Mouse (Mus musculus) left cerebral cortex, adult 8-10 months (tissue): Measurements from ENCODE around the gene Wnk1. TPM values are rescaled to one million over a fixed set of nuclear protein-coding genes. Genes with fewer than 3 reads are reported as not detected.
A peak's percentile ranks its signal among the peaks of the same experiment; 100 is the strongest.

Experiments
- DNase-seq, 2 experiments: peaks; one replicate each; pipeline ENCODE4 v3.0.0; 2022; ENCODE audit warnings: low spot score in 2 of 2
- total RNA-seq, 4 experiments: library from RNA; stranded (reverse); gene quantifications; 2 replicates each; pipeline ENCODE4 v1.2.4; 2022

Wnk1 gene
- total RNA-seq, 4 experiments from 2014 or later: 191 to 267 (median 227) TPM

- DNase-seq: no peak
Measured at GRCm38 (mm10) chr6:120040557-120040857, 2.0 kb upstream of the Wnk1 start.

GRCm38 (mm10) chr6:120039668-120040556, 1.4 kb upstream of the Wnk1 start:
- DNase-seq: peak; percentile 54 to 73

- DNase-seq: no peak
Measured at GRCm38 (mm10) chr6:120039256-120039563, 738 bp upstream of the Wnk1 start.

GRCm38 (mm10) chr6:120037636-120038365, 671 bp downstream of the Wnk1 start:
- DNase-seq: peak; percentile 29 to 44

- DNase-seq: peak; percentile 35 to 37
Measured at GRCm38 (mm10) chr6:120037004-120037635, 1.4 kb downstream of the Wnk1 start.

- DNase-seq: no peak
Measured at GRCm38 (mm10) chr6:120024577-120024976, 13.9 kb downstream of the Wnk1 start.

- no peak for DNase-seq
Measured at GRCm38 (mm10) chr6:120023746-120024145, 14.7 kb downstream of the Wnk1 start.

GRCm38 (mm10) chr6:120022042-120022441, 16.4 kb downstream of the Wnk1 start:
- no peak for DNase-seq

GRCm38 (mm10) chr6:120019697-120020096, 18.8 kb downstream of the Wnk1 start:
- DNase-seq: no peak

- no peak for DNase-seq
Measured at GRCm38 (mm10) chr6:120013125-120013524, 25.3 kb downstream of the Wnk1 start.

- no peak for DNase-seq
Measured at GRCm38 (mm10) chr6:120011440-120011839, 27.0 kb downstream of the Wnk1 start.

GRCm38 (mm10) chr6:120011001-120011400, 27.5 kb downstream of the Wnk1 start:
- no peak for DNase-seq

- DNase-seq: no peak
Measured at GRCm38 (mm10) chr6:120010535-120010934, 27.9 kb downstream of the Wnk1 start.

- DNase-seq: no peak
Measured at GRCm38 (mm10) chr6:120001718-120002117, 36.8 kb downstream of the Wnk1 start.

GRCm38 (mm10) chr6:119996480-119996879, 42.0 kb downstream of the Wnk1 start:
- DNase-seq: no peak

- peak in 1 of 2 experiments; percentile 38 for DNase-seq
Measured at GRCm38 (mm10) chr6:119924235-119925005, 114.1 kb downstream of the Wnk1 start.

- DNase-seq: no peak
Measured at GRCm38 (mm10) chr6:119922544-119922943, 115.9 kb downstream of the Wnk1 start.

GRCm38 (mm10) chr6:119922136-119922535, 116.3 kb downstream of the Wnk1 start:
- DNase-seq: no peak

- DNase-seq: no peak
Measured at GRCm38 (mm10) chr6:119918561-119919181, 119.8 kb downstream of the Wnk1 start.

- no peak for DNase-seq
Measured at GRCm38 (mm10) chr6:119915710-119916109, 122.8 kb downstream of the Wnk1 start.

GRCm38 (mm10) chr6:119912046-119912445, 126.4 kb downstream of the Wnk1 start:
- no peak for DNase-seq
